Mouse (Mus musculus) erythroid progenitor cell, adult 5-6 weeks (primary cell): ENCODE data around the gene Recql5. TPM values are rescaled to one million over a fixed set of nuclear protein-coding genes. Genes with fewer than 3 reads are reported as not detected.

ENCODE experiments used
- ATAC-seq: replicated peaks from 2 replicates; pipeline ENCODE4 v1.8.0; 2016; ENCODE audit warnings: moderate number of reproducible peaks, mild to moderate bottlenecking, moderate TSS enrichment, inconsistent platforms; ENCODE audit not compliant: poor library complexity, low FRiP score, severe bottlenecking
- total RNA-seq, 2 experiments: library from RNA; stranded (forward) in 1 of 2; stranded (reverse) in 1 of 2; fragments of 150-400 nt in 1 of 2; fragments of 186-747, 209-891 nt in 1 of 2; gene quantifications; 2 replicates each; pipeline versions ENCODE4 v1.2.3 to v1.2.4; 2015 to 2017; ENCODE audit warnings: low replicate concordance in 2 of 2

Gene Recql5
- 16.3 and 17.7 TPM in 2 replicates for total RNA-seq (2015; ENCODE audit: low replicate concordance)
- total RNA-seq (2017; ENCODE audit: low replicate concordance): 13.8 and 33.5 TPM in 2 replicates

DNA sequence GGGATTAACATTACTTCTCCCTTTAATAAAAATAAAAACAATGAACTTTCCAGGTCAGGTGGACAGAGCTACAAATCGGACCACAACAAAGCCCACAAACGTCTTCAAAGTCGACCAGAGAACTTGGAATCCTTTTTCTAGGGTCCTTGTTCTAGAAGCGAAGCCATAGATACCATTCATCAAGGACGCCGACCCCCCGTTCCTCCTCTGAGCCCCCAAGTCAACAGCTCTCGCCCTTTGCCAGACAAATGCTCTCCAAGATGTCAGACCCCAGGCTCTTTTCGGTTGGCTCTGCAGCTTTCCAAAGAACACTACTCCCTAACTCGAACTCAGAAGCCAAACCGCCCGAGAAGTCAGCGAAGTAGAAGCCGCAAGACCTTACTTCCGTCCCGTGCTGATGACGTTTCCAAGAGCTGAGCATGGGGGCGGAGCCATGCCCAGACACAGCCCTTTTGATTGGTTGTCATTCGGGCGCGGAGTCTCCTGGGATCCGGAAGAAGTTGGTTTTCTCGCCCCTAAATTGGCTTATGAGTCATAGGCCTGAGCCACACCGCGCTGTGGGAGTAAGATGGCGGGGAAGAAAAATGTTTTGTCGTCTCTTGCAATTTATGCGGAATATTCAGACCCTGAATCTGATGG is at the start of gene Recql5, which contains the start of gene Sap30bp:
TSS of gene Recql5 (minus strand) at position 370 of the 639 bp plus-strand sequence.
TSS of gene Sap30bp (plus strand) at position 175 of the 639 bp plus-strand sequence.
- ATAC-seq: peak; percentile 98

DNA sequence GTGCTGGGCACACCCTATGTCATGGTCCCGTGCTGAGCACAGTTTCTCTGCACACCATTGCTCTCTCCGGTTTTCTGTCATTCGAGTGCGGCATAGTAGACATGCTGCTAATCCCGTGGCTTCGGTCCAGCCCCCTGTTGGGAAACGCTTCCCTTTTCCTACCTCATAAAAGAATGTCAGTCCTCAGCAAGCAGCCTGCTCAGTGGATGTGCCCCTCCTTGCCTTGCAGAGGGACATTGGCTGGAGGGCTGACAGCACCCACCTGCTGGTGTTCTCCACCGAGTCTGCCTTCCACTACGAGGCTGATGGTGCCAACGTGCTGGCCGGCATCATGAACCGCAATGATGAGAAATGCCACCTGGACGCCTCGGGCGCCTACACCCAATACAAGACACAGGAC is 49.2 kb upstream of the Recql5 start:
- ATAC-seq: no peak

DNA sequence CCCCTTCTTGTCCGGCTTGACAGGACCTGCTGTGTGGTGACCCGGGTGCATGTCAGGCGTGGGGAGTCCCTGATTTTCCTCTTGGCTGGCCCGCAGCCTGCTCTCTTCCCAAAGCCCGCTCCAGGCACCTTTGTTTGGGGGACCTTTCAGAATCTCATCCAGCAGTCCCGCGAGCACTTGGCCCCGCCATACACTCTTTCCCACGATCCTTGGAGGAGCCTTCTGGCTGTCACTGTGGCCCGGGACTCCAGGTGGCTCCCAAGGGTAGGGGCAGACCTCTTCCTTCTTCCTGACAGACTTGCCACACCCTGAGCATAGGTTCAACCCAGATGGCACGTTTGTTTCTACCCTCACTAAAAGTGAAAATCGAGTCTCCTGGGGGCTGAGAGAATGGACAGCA is 42.3 kb upstream of the Recql5 start:
- no peak for ATAC-seq

DNA sequence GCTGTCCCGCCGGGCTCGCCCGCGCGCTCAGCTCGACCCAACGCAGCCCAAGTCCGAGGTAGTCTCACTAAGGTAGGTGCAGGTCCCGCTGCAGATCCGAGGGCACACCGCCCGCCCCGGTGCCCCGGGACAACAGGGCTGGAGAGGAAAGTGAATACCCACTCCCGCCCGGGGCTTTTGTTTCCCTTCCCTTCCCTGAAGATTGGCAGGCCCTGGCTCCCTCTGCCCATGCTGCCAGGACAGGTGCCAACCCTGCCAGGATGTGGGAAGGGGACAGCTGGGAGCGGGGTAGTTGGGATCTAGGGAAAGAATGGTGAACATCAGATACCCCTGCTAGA is 41.8 kb upstream of the Recql5 start:
- no peak for ATAC-seq

DNA sequence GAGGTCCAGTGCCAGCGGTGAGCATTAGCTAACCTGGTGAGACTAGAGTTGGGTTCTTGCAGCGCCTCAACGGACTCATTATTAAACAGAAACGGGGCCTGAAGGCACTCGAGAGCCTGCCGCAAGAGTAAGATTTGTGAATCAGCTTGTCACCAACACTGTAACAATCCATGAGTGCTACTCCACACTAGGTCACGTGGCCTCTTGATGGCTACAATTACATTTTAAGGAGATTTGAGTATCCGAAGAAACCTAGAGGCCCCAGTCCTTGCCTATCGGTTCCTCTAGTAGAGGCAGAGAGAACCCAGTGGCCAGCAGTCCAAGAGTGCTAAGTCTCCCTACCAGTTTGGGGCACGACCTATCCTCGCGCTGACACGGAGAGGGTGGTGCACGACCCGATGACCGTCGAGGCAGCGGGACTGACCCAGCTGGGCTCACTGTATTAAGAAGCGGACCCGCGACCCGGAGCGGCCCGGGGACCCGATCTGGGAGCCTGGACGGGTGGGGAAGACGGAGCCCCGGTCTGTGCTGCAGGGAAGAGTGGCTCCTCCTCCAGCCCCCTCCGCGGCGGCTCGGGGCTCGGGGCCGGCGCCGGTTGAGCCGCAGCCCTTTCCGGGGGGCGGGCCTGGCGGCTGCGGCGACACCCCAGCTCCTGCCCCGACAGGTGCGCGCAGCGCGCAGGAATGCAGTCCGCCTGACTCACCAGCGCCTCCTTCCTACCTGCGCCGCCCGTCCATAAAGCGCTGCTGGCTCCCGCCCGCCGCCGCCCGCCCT is 41.2 kb upstream of the Recql5 start, which contains the start of gene Itgb4:
TSS of gene Itgb4 (plus strand) at position 401 of the 774 bp plus-strand sequence.
- no peak for ATAC-seq

DNA sequence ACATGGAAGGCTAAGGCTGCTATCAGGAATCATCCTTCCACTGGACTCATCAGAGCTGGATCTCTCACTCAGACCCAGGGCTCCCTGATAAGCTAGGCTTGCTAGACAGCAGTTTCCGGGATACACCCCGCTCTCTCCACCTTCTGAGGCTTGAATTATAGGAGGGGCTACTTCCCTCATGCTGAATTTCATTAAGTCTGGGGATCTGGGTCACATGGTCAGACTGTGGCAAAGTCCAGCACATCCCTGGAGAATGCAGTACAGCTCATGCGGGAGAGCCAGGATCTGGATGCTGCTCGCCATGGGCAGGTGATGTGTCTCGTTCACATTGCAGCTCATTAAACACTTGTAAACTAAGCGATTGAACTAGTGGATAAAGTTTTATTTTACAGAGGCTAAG is 37.7 kb upstream of the Recql5 start:
- no peak for ATAC-seq

DNA sequence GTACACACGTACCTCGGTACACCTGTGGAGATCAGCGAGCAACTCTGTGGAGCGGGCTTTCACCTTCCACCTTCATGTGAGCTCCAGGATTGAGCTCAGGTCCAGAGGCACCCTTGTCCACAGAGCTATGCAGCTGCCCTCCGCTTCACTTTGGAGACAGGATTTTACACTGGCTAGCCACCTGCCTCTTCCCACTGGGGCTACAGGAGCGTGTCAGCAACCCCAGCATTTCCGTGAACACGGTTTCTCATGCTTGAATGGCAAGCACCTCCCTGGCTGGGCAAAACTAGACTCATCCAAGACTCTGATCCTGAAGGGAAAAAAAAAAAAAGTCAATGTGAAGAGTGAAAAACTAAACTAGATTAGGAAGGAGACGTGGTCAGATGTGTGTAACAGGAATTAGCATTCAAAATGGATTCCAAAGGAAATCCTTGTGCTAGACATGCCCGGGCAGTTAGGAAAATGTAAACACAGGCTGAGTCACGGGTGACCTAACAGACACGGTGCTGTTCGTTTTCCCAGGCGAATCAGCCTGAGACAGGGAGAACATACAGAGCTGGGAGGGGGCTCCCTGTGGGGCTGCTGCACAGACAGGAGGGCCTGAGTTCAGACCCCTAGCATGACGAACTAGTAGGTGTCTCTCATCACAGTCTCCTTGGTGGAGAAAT is 36.9 kb upstream of the Recql5 start:
- no peak for ATAC-seq

DNA sequence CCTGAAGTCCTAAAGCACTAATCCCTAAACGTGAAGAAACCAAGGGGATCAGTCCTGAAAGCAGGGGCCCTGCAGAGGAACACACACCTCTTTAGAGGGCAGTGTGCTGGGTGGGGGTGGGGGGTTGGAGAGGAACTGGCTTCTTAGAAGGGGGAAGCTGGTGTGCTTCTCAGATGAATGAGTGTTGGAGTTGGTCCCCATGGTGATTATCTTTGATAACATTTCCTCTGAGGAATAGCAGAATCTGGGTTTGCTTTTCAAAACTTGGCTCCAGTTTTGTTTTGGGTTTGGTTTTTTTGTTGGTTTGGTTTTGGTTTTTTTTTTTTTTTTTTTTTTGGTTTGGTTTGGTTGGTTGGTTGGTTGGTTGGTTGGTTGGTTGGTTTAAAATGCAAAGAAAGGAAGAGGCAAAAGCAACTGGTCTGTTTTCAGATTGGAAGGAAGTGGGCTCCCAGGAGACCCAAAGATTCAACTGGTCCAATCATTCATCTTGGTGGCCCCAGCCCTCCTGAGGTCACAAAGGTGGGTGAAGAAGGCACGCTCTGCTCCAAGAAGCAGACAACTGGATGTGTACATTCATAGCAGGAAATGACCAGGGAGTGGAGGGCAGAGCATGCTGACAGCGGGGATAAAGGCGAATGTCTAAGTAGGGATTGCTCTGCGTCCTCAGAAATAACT is 35.6 kb upstream of the Recql5 start:
- no peak for ATAC-seq

DNA sequence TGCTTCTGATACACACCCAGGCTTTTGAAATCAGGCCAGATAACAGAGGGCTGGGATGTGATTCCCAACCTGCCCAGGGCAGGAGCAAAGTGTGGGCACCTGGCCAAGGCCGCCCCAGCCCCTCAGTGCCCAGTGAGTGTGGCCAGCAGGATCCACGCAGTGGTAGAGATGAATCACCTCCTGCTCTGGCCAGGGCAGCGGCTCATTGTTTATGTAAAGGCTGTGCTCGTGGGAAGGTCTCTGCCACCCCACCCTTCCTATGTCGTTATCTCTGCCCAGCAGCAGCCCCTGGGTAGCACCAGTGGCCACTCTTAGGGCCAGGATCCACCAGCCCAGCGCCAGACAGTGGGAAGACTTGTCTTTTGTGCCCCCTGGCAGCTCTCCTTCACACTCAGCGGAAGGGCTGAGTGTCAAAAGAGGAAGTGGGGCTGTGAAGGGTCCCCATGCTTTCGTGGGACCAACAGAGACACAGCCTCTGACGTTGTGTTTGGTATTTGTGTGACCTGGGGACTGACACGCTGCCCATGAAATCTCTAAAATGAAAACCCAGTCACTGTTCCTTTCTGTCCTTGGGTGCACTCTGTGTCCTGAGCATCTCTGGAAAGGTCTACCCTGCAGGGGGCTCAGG is 31.8 kb upstream of the Recql5 start:
- peak; percentile 40; the same call in 1 of the 2 replicates for ATAC-seq

DNA sequence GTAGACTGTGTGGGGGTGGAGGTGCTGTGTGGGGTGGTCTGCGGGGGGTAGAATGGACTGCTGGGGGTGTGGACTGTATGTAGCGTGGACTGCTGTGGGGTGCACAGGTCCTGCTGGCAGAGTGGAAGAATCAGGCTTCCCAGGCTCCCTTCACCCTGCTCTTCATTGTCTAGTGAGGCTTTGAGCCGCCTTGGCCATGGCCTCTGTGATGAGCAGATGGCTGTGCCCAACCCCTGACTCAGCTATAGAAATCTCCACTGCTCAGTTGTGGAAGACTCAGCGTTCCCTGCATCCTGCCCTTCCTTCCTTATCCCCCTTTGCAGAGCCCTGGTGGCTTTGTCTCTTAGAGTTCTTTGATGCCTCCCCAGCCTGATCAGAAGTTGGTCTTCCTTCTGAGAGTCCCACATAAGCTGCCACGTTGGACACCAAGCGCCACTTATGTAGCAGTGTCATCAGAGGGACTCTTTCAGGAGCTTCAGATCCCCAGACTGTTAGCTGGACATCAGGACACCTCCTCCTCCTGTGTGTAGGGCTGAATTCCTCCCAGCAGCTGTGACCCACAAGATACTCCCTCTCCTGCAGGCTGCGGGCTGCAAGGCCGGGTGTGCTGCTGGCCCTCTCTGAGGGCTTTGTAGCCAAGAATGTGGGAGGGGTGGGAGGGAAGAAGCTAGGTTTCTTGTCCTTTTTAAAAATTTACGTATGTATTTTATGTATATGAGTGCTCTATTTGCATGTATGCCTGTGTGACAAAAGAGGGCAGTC is 29.6 kb upstream of the Recql5 start:
- no peak for ATAC-seq

DNA sequence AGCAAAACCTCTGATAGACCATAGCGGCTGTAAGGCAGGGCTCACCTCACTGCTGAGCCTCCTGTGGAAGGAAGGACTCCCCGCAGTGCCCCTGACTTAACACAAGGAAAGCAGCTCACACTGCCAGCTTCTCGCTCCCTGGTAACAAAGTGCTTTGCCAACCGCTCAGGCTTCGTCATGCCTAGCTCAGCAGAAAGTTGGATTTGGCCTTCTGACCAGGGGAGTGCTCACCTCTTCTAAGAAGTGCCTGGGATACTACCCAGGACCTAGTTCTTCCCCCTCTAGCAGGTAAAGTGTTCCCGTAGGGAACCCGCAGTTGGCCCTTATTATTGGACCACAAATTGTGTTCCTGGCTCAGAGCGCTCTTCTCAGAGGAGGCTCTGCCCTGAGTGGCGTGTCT is 25.7 kb upstream of the Recql5 start:
- ATAC-seq: no peak

DNA sequence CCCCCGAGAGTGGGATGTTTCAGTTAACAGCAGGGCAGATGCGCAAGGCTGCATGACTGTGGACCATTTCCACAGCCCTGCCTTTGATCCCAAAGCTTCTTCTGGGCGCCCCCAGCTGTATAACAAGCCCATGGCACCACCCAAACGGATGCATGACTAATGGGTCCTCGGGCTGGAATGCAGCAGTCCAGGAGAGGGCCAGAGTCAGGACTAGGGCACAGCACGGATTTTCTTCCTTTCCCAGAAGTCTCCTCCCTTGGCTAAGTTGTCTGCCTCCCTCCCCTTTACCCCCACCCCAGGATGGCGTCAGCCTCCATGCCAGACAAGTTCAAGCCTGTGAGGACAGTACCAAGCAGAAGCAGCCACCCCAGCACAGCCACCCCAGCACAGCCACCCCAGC is 24.7 kb upstream of the Recql5 start:
- ATAC-seq: no peak

DNA sequence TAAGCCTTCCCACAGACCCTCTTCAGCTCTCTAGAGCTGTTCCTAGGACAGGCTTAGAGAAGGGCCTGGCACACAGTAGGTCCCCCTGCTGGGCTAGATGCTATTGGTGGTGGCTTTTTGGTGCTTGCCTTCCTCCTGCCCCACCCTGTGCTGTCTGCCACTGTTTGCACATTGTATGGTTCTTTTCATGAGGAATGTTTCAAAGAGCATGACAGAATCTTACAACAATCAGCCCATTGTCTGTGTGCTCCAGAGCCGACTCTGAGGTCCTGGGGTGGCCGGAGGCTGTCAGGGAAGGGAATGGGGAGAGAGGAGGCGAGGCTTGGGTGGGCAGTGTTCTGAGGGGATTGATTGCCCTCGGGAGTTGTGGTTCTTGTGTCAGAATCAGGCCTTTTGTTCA is 23.2 kb upstream of the Recql5 start:
- no peak for ATAC-seq

DNA sequence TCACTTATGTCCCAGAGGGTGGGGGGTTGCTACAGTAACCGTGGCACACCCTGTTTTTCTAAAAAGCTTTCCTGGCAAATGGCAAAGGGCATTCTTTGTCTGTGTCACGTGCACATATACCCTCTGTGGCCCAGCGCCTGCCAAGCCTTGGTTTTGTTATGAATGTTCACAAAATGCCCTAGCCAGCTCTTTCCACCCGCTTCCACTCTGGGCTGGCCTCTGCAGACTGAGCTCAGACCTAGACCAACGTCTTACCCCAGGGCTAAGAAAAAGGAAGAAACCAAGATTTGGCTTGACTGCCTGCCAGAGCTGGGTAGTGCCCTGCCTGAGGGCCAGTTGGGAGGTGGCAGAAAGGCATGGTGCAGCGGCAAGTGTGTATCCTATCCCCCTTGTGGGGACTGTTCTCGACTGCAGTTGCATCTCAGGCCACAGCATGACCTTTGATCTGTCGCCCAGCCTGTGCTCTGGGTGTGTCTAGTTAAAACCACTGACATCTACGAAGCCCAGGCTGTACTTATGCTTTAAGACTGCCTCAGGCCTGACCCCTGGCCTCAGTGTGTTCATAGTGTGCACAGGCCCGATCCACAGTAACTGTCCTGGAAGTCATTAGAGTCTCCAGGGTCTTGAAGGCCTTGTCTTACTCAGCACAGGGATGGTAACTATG is 22.1 kb upstream of the Recql5 start:
- no peak for ATAC-seq

DNA sequence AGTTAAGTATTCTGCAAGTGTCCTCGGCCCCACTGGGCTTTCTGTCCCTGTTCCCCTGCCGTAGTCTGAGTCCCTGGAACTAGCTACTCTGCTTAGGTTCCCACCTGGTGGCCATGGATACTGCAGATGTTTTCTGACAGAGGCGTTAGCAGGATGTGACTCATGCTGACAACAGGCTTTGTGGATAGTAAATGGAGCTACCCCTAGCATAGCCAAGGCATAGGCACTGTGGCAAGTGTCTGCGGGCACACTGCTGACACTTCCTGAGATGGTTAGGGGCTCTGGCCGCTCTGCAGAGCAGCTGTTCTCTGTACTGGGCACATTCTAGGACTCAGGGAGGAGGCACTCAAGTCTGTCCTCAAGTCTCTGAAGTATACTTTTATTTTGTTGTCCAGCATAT is 21.4 kb upstream of the Recql5 start:
- no peak for ATAC-seq

DNA sequence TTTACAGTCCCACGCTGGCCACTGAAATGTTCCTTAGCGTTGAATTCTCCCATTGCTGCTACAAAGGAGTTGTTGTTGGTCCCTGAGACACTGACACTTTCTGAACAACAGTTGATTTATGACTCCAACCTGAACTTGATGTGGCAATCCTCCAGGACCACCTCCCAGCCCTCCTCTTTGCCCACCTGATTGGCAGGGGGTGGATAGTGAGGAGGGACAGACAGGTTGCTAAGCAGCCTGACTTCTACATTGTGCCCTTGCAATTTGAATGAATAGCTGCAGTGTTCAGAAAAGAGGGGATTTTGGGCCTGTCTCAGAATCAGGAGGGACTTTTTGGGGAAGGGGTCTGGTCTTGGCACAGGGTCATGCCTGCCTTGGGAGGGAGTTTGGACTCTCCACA is 17.4 kb upstream of the Recql5 start:
- no peak for ATAC-seq

DNA sequence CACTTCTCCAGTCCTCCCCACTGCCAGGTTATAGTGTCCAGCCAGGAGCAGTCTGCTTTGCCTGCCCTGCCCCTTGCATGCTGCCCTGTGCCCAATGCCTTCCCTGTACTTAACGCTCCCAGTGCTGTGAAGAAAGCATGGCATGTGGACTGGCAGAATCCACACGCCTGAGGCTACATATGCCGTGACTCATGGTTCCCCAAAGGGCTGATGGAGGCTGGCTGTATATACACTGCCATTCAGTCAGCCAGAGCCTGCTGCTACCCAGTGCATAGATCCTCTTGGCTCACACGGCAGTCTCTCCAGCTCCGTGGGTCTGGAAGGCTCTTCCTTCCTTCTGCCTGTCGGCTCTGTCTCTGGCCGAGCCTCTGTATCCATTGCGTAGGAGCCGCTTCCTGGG is 15.0 kb upstream of the Recql5 start:
- no peak for ATAC-seq

DNA sequence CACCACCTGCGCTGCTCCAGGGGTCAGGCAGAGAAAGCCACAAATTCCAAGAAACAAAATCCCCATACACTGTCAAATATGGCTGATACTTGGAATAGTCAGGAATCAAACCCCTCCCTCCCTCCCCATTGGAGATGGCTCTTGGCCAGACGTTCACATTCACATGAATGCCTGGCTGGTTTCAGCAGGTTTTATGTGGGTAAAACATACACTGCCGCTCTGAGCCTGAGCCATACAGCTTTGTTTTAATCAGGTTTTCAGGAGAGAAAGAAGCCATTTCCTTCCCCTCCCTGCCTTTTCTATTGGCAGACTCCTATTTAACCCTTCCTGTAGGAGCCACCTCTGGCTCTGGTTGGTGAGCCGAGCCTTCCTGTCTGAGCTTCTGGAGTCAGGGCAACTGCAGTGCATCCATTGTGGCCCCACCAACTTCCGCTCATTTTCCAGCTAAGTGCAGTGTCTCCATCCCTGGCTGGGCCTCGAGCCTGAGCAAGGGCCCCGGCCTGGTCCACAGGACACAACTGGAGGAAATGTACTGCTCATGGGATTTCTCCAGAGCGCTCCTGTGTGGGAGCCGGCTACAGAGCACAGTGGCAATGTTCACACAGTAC is 13.0 kb upstream of the Recql5 start:
- ATAC-seq: no peak
